Mouse (Mus musculus): ENCODE measurements around the gene 4930452B06Rik. TPM values are rescaled to one million over a fixed set of nuclear protein-coding genes. Genes with fewer than 3 reads are reported as not detected.

The 4930452B06Rik gene
- polyA plus RNA-seq, 1 experiment from 2014 or later, result 17.3 TPM

DNA sequence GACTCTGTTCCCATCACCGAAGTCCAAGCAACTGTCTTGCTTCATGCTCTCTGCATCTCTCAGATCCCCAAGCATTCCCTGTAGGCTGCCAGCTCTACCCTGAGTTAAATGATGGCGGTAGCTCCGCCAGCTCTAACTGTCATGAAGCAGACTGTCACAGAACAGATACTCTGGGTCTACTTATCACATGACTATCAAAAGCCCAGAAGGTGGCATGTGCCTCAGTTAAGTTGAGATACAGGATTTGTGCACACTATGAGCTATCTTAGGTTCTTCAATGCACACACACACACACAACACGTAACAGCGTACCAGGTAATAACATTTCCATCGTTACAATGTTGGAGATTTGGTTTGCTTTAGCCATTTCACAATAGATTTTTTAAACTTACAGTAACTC lies 215.7 kb downstream of the 4930452B06Rik start:
- no peak overlapping the region for H3K27ac ChIP-seq (replicated peaks)
- 0 out of 2 replicates have a peak, but pooled peaks cover 5% of the 10 kb centered on the region for H3K4me1 ChIP-seq
- no peaks in the 10 kb centered on the region for H3K9me3 ChIP-seq

DNA sequence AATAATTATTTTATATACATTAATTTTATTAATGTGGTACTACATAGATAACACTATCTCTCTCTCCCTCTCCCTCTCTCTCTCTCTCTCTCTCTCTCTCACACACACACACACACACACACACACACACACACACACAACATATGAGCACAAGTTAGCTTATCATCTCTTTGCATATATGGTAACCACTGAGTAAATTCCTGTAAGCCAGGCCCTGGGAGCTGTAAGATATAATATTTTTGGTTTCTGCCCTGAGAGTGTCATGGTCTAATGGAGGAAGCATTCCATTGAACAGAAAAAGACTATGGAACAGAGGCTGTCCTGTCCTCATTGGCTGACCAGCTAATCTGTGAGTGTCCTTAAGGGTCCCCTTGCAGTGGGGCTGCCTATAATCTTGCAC lies 216.7 kb downstream of the 4930452B06Rik start:
- Histone ChIP-seq H3K27ac (replicated peaks) (no peak overlapping the region), H3K27me3 (replicated peaks) (no peaks in the 10 kb centered on the region), H3K36me3 (no peaks in the 10 kb centered on the region), H3K4me2 (no peak overlapping the region), H3K9ac (no peak overlapping the region), H3K4me1 (0 out of 2 replicates have a peak, but pooled peaks cover 5% of the 10 kb centered on the region), H3K9me3 (no peaks in the 10 kb centered on the region), H3K4me3 (no peak overlapping the region)
- ATAC-seq (ENCODE audit: extremely low read depth, insufficient number of reproducible peaks, low FRiP score, low TSS enrichment), result no peak

More for the DNA sequence above, 215.7 kb downstream of the 4930452B06Rik start:
- H3K9ac ChIP-seq, result no peak overlapping the region
- H3K4me2 ChIP-seq, result no peak overlapping the region
- WGBS, result 87% methylated on average over 6 of the region's 6 CpGs
- H3K27me3 ChIP-seq (replicated peaks), result no peaks in the 10 kb centered on the region
- ATAC-seq (ENCODE audit: extremely low read depth, insufficient number of reproducible peaks, low FRiP score, low TSS enrichment), result no peak
- no peak overlapping the region for H3K4me3 ChIP-seq
- no peaks in the 10 kb centered on the region for H3K36me3 ChIP-seq

DNA sequence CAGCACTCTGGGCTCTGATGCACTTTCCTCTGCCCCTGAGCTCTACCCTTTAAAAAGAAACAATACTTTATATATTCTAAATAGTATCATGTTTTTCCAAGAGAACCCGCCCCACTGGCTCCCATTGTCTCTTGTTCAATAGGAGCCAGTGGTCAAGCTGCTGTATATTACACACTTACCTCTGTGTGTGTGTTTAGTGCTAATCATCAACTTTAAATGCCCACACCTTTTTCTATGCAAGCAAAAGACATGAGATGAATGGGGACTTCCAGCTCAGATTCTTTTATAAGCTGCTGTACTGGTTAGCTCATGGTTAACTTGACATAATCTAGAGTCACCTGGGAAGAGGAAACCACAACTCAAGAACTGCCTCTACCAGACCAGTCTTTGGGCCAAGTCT lies 218.7 kb downstream of the 4930452B06Rik start:
- Histone ChIP-seq H3K27me3 (replicated peaks) (no peaks in the 10 kb centered on the region), H3K4me3 (no peak overlapping the region), H3K27ac (replicated peaks) (no peak overlapping the region), H3K9me3 (no peaks in the 10 kb centered on the region), H3K36me3 (no peaks in the 10 kb centered on the region), H3K9ac (no peak overlapping the region), H3K4me2 (no peak overlapping the region), H3K4me1 (0 out of 2 replicates have a peak, but pooled peaks cover 5% of the 10 kb centered on the region)
- no peak for ATAC-seq (ENCODE audit: extremely low read depth, insufficient number of reproducible peaks, low FRiP score, low TSS enrichment)
- 87% methylated on average over 1 of the region's 1 CpGs for WGBS

DNA sequence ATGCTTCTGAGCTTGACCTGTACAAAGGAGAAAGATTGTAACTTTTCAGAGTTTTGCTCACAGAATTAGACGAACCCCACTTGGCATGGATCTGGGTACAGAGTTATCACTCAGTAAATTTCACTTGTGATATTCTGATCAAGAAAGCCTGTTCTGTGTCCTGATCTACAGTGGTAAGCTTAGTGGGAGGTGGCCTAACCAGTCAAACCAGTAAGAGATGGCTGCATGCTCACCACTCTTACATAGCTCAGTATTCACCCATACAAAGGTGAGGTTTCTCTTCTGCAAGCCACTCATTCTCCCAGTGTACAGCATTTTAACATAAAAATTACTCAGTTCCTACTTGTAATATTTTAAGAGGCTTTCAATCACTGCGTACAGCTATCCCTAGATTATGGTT lies 221.7 kb downstream of the 4930452B06Rik start:
- Histone ChIP-seq H3K27me3 (replicated peaks) (no peaks in the 10 kb centered on the region), H3K9ac (no peak overlapping the region), H3K27ac (replicated peaks) (no peak overlapping the region), H3K4me2 (no peak overlapping the region), H3K4me1 (no peaks in the 10 kb centered on the region), H3K4me3 (no peak overlapping the region), H3K9me3 (no peaks in the 10 kb centered on the region), H3K36me3 (no peaks in the 10 kb centered on the region)
- ATAC-seq (ENCODE audit: extremely low read depth, insufficient number of reproducible peaks, low FRiP score, low TSS enrichment), result no peak
- 84% methylated on average over 2 of the region's 2 CpGs for WGBS

DNA sequence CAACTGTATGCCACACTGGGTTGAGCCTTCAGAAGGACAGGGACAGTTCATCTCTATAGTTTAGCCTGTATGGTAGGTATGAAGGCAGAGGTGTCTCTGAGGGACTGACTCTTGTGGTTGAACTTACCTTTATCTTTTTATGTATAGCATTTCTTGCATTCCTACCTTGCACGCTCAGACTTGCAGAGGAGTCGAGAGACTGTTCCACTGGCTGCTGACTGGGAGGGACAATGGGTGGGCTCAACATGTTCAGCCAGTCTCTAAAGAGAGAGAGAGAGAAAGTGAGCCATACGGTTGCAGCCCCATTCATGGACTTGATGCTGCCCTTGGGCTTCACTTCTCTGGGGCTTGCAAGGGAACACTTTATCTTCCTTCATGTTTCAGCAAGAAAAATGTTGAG lies 223.3 kb downstream of the 4930452B06Rik start:
- 43% methylated on average over 3 of the region's 3 CpGs for WGBS

DNA sequence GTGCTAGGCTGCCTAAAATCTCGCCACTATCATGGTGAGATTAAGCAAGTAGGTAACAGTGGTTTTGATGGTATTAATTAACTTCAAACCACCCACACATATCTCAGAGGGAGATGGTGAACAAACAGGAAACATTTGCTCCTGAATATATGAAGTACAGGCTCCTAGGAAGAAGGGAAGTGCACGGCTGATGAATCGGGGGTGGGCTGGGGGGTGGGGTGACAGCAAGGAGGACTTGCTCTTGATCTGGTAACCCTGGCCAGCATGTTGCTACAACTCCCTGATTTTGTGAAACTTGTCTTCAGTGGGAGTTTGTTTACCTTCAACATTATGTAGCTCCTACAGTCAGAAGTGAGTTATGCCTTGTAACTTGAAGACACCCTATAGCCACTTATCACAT lies 224.4 kb downstream of the 4930452B06Rik start:
- Histone ChIP-seq H3K4me1 (no peaks in the 10 kb centered on the region), H3K4me3 (no peak overlapping the region), H3K36me3 (no peaks in the 10 kb centered on the region), H3K9ac (no peak overlapping the region), H3K27ac (replicated peaks) (no peak overlapping the region), H3K9me3 (no peaks in the 10 kb centered on the region), H3K4me2 (no peak overlapping the region), H3K27me3 (replicated peaks) (no peaks in the 10 kb centered on the region)
- ATAC-seq (ENCODE audit: extremely low read depth, insufficient number of reproducible peaks, low FRiP score, low TSS enrichment), result no peak
- WGBS, result 46% methylated on average over 3 of the region's 3 CpGs

More for the DNA sequence above, 223.3 kb downstream of the 4930452B06Rik start:
- H3K9ac ChIP-seq, result no peak overlapping the region
- H3K9me3 ChIP-seq, result no peaks in the 10 kb centered on the region
- H3K27me3 ChIP-seq (replicated peaks), result no peaks in the 10 kb centered on the region
- H3K36me3 ChIP-seq, result no peaks in the 10 kb centered on the region
- H3K4me3 ChIP-seq, result no peak overlapping the region
- no peak overlapping the region for H3K4me2 ChIP-seq
- H3K4me1 ChIP-seq, result no peaks in the 10 kb centered on the region
- no peak overlapping the region for H3K27ac ChIP-seq (replicated peaks)
- no peak for ATAC-seq (ENCODE audit: extremely low read depth, insufficient number of reproducible peaks, low FRiP score, low TSS enrichment)

DNA sequence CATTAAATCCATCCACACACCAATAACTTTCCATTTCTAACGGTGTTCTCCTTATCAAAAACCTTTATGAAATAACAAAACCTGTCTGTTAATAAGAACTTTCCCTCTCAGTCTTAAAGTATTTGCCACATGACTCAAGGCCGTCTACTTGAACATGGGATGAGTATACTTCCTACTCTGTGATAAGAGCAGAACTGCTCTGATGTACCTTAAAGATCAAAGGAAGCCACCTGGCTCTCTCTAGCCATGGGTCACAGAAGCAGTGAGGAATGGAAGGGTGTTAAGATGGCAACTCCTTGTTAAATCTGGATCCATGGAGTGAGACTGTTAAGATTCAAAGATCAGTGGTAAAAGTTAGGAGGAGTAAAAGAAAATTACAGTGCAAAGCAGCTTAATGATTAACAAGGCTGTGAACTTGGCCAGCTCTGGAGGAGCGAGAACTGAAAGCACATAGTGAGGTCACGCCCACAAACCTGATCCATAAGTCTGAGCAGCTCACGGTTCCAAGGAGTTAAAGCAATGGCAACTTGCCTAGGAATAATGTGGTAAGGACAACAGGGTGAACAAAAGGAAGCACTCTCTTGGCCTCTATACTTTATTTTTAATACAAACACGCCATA lies 235.3 kb downstream of the 4930452B06Rik start:
- H3K4me3 ChIP-seq, result no peak overlapping the region
- H3K36me3 ChIP-seq, result no peaks in the 10 kb centered on the region
- H3K4me2 ChIP-seq, result no peak overlapping the region
- 69% methylated on average over 6 of the region's 6 CpGs for WGBS
- H3K27ac ChIP-seq (replicated peaks), result no peak overlapping the region
- no peaks in the 10 kb centered on the region for H3K27me3 ChIP-seq (replicated peaks)
- no peak overlapping the region for H3K9ac ChIP-seq
- H3K9me3 ChIP-seq, result no peaks in the 10 kb centered on the region
- ATAC-seq (ENCODE audit: extremely low read depth, insufficient number of reproducible peaks, low FRiP score, low TSS enrichment), result no peak
- H3K4me1 ChIP-seq, result no peaks in the 10 kb centered on the region

DNA sequence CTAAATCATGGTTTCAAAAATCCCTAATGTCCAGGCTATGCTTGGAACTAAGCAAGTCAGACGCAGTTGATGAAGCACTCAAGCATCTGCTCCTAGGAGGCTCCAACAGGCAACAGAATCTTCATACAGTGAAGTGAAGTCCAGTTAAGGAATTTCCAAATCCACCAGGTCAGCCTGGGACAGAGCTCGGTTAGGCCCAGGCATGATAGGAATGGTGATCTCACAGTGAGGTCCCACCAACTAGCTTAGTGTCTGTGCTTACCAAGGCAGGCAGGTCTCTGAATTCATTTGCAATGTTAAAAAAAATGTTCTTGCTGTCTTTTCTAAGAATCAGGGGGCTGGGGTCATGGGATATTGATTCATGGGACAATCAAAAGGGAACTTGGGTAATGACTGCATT lies 236.3 kb downstream of the 4930452B06Rik start:
- H3K36me3 ChIP-seq, result no peaks in the 10 kb centered on the region
- WGBS, result 66% methylated on average over 2 of the region's 2 CpGs
- H3K9ac ChIP-seq, result no peak overlapping the region
- no peaks in the 10 kb centered on the region for H3K9me3 ChIP-seq
- H3K27me3 ChIP-seq (replicated peaks), result no peaks in the 10 kb centered on the region
- H3K4me3 ChIP-seq, result no peak overlapping the region
- H3K4me1 ChIP-seq, result no peaks in the 10 kb centered on the region
- no peak overlapping the region for H3K27ac ChIP-seq (replicated peaks)
- no peak overlapping the region for H3K4me2 ChIP-seq
- no peak for ATAC-seq (ENCODE audit: extremely low read depth, insufficient number of reproducible peaks, low FRiP score, low TSS enrichment)

DNA sequence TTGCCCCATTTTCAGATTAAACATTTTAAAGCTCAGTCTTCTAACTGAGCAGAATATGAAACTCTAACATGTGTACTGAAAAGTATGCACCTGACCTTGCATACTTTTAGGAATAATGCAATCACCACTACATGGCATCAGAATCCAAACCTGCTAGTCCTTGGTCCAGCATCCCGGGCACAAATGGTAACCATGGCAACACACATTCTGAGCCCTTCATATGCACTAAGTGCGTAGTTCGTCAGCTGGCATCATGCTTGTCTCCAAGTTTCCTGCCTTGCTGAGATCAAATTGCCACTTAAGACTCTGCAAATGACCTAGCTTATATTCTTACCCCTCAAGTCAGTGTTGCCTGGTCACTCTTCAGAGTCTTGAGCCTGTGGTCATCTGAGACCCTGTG lies 243.2 kb downstream of the 4930452B06Rik start:
- H3K9me3 ChIP-seq, result no peaks in the 10 kb centered on the region
- H3K36me3 ChIP-seq, result no peaks in the 10 kb centered on the region
- H3K4me1 ChIP-seq, result peaks cover 7% of the 10 kb centered on the region
- H3K27me3 ChIP-seq (replicated peaks), result no peaks in the 10 kb centered on the region
- ATAC-seq (ENCODE audit: extremely low read depth, insufficient number of reproducible peaks, low FRiP score, low TSS enrichment), result no peak
- no peak overlapping the region for H3K4me2 ChIP-seq
- 86% methylated on average over 3 of the region's 3 CpGs for WGBS
- no peak overlapping the region for H3K4me3 ChIP-seq
- no peak overlapping the region for H3K9ac ChIP-seq
- H3K27ac ChIP-seq (replicated peaks), result no peak overlapping the region

DNA sequence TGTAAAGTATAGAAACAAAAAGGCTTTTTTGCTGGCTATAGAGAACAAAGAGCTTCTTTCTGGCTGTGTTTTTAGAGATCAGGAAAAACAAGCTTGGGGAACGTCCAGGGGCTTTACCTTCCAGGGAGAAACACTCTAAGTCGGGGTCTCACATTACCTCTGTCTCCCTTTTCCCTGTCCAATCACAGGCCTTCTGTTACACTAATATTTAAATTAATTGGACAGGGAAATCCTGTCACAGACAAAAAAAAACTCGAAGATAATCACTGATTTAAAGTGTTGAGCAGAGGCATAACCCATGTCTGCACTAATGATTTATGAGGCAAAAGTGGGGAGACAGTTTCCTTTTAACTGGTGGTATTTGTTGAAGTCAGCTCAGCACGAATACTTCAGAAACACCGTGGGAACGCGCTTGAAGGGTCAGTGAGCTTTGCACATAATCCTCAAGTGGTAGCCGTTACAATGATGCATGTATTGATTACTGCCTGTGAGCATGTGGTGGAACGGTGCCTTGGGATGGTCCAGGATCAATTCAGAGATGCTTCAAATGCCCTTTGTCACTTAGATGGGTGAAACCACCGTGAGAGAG lies 244.7 kb downstream of the 4930452B06Rik start:
- H3K4me3 ChIP-seq, result no peak overlapping the region
- no peak for ATAC-seq (ENCODE audit: extremely low read depth, insufficient number of reproducible peaks, low FRiP score, low TSS enrichment)
- peaks cover 7% of the 10 kb centered on the region for H3K4me1 ChIP-seq
- H3K9me3 ChIP-seq, result no peaks in the 10 kb centered on the region
- H3K27me3 ChIP-seq (replicated peaks), result no peaks in the 10 kb centered on the region
- peak overlapping the region; percentile 45 for H3K4me2 ChIP-seq
- WGBS, result 33% methylated on average over 10 of the region's 10 CpGs
- H3K9ac ChIP-seq, result no peak overlapping the region
- no peak overlapping the region for H3K27ac ChIP-seq (replicated peaks)
- no peaks in the 10 kb centered on the region for H3K36me3 ChIP-seq

DNA sequence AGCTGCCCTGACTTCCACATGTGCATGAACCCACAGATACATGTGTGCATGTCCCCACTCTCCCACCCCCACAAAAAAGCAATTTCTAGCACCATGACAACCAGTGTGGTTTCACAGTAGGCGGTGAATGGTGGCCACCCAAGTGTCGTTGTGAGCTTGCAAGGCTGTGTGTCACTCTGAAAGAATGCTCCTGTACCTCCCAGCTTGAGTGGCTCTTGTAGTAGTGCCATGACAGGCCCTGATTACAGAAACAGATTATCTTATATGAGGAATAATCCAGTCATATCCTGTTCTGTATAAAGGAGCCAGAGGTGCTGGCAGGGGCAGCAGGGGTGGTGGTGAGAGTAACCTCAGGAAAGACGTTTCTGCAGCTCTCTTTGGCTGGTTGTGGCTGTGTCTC lies 247.4 kb downstream of the 4930452B06Rik start:
- WGBS, result 30% methylated on average over 3 of the region's 3 CpGs
- peaks cover 7% of the 10 kb centered on the region for H3K4me1 ChIP-seq

DNA sequence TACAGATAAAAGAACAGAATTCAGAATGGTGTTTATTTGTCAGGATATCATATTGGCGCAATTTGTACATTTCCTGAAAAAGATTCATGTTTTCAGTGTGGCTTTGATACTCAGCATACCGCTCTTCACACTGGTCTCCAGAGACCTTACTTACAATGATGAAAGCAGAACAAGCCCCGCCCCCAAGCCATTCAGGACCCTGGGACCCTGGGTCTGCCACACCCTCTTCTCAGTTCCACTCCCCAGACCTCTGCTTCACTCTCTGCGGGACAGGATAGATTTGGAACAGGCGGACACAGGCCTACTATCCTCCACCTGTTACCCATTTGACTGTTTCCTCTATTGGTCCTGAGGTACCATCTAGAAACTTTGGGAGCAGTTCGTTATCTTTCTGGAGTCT lies 260.1 kb downstream of the 4930452B06Rik start:
- ATAC-seq (ENCODE audit: extremely low read depth, insufficient number of reproducible peaks, low FRiP score, low TSS enrichment), result no peak
- H3K27me3 ChIP-seq (replicated peaks), result no peaks in the 10 kb centered on the region
- H3K4me2 ChIP-seq, result no peak overlapping the region
- no peaks in the 10 kb centered on the region for H3K9me3 ChIP-seq
- WGBS, result 64% methylated on average over 6 of the region's 6 CpGs
- H3K9ac ChIP-seq, result no peak overlapping the region
- no peaks in the 10 kb centered on the region for H3K4me1 ChIP-seq
- H3K4me3 ChIP-seq, result no peak overlapping the region
- H3K27ac ChIP-seq (replicated peaks), result no peak overlapping the region
- H3K36me3 ChIP-seq, result no peaks in the 10 kb centered on the region

More for the DNA sequence above, 247.4 kb downstream of the 4930452B06Rik start:
- Histone ChIP-seq H3K9me3 (no peaks in the 10 kb centered on the region), H3K4me3 (no peak overlapping the region), H3K27me3 (replicated peaks) (no peaks in the 10 kb centered on the region), H3K36me3 (no peaks in the 10 kb centered on the region), H3K4me2 (no peak overlapping the region), H3K9ac (no peak overlapping the region), H3K27ac (replicated peaks) (no peak overlapping the region)
- no peak for ATAC-seq (ENCODE audit: extremely low read depth, insufficient number of reproducible peaks, low FRiP score, low TSS enrichment)
